Mouse (Mus musculus): ENCODE measurements around the gene Frmd3. TPM values are rescaled to one million over a fixed set of nuclear protein-coding genes. Genes with fewer than 3 reads are reported as not detected.

Gene Frmd3
- 3.7 and 3.9 TPM in 2 replicates for polyA plus RNA-seq (2015; fragmentation: Nextera tagmentation; extraction: Ambion mirVana)

DNA sequence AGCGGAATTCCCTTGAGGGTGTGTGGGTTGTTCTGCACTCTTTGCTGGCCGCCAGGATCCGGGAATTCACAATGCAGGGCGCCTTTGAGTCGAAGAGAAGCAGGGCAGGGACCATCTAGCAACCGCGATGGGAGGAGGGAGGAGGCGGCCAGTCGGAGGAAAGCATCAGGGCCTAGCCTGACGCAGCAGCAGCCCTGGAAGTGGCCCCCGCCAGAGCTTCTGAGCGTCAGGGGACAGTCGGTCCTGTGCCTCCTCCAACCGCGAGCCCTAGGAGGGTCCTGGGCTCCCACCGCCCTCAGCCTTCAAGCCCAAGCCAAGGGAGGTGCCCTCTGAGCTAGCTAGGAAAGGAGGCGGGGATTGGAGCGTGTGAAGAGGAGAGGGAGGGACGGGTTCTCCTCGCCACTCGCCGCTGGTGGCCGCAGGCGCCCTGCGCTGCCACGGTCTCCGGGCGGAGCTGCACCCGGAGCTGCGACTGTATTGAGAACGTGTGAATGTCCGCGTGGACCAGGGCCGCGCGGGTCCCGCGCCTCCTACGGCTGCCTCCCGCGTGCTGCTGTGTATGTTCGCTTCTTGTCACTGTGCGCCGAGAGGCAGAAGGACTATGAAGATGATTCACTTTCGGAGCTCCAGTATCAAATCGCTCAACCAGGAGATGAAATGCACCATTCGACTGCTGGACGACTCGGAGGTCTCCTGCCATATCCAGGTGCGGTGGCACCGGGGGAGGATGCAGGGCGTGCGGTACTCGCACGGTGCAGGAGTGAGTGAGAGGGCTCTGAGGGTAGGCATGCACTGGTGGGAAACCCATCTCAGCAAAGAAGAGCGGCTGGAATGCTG is at the start of gene Frmd3:
Gene Frmd3, plus strand, starts transcription at position 232 of the 837 bp plus-strand sequence.
- H3K4me1 ChIP-seq: 0 out of 2 replicates have a peak, but pooled peaks cover 7% of the 10 kb centered on the region
- WGBS: under 1% methylated on average over 56 of the region's 56 CpGs
- no peaks in the 10 kb centered on the region for H3K36me3 ChIP-seq
- peak; percentile 89 for ATAC-seq (ENCODE audit: low FRiP score, low read depth)
- H3K27ac ChIP-seq: no peak within 1 kb of the TSS
- no peaks in the 10 kb centered on the region for H3K9me3 ChIP-seq
- H3K9ac ChIP-seq: peak within 1 kb of the TSS; percentile 72
- peaks cover 19% of the 10 kb centered on the region for H3K27me3 ChIP-seq
- peak within 1 kb of the TSS; percentile 60 for H3K4me3 ChIP-seq
- peak within 1 kb of the TSS; percentile 89 for H3K4me2 ChIP-seq (replicated peaks)

- H3K4me3 ChIP-seq: no peak overlapping the region
- H3K9ac ChIP-seq: no peak overlapping the region
- no peaks in the 10 kb centered on the region for H3K9me3 ChIP-seq
- 82% methylated on average over 3 of the region's 3 CpGs for WGBS
- no peaks in the 10 kb centered on the region for H3K36me3 ChIP-seq
- no peak overlapping the region for H3K27ac ChIP-seq
- H3K4me1 ChIP-seq: no peaks in the 10 kb centered on the region
- H3K27me3 ChIP-seq: no peaks in the 10 kb centered on the region
- ATAC-seq (ENCODE audit: low FRiP score, low read depth): no peak
- no peak overlapping the region for H3K4me2 ChIP-seq (replicated peaks)
Observed at GRCm38 (mm10) chr4:73980454-73980853, 32.8 kb upstream of the Frmd3 start.

DNA sequence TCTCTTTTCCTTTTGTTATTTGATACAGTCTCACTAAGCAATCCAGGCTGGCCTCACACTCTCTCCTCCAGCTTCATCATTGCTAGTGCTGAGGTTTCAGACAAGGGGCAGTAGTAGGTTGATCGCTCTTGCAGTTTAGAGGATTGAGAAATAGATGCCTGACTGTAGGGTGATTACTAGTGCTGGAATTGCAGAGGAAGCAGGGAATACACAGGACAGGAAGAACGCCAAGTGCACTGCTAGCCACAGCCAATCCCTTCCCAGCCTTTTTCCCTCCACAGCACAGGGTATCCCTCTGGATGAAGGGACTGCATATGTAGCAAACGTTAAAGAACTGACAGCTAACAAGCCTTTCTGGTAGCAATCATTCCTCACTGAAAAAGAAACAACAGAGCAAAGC is 965 bp upstream of the Frmd3 start:
- 61% methylated on average over 3 of the region's 3 CpGs for WGBS
- H3K27ac ChIP-seq: no peak overlapping the region

GRCm38 (mm10) chr4:74012700-74013099 is 542 bp upstream of the Frmd3 start:
- H3K36me3 ChIP-seq: no peaks in the 10 kb centered on the region
- no peaks in the 10 kb centered on the region for H3K9me3 ChIP-seq
- H3K4me1 ChIP-seq: 0 out of 2 replicates have a peak, but pooled peaks cover 7% of the 10 kb centered on the region
- H3K27ac ChIP-seq: no peak overlapping the region
- H3K4me2 ChIP-seq (replicated peaks): peak overlapping the region; percentile 89
- peaks cover 19% of the 10 kb centered on the region for H3K27me3 ChIP-seq
- 46% methylated on average over 4 of the region's 4 CpGs for WGBS
- ATAC-seq (ENCODE audit: low FRiP score, low read depth): no peak
- H3K9ac ChIP-seq: peak overlapping the region; percentile 72; the same call in 1 of the 2 replicates
- peak overlapping the region; percentile 60 for H3K4me3 ChIP-seq

More for the DNA sequence above, 965 bp upstream of the Frmd3 start:
- H3K36me3 ChIP-seq: no peaks in the 10 kb centered on the region
- H3K4me2 ChIP-seq (replicated peaks): no peak overlapping the region
- H3K4me1 ChIP-seq: 0 out of 2 replicates have a peak, but pooled peaks cover 7% of the 10 kb centered on the region
- no peak for ATAC-seq (ENCODE audit: low FRiP score, low read depth)
- H3K9ac ChIP-seq: no peak overlapping the region
- H3K4me3 ChIP-seq: no peak overlapping the region
- H3K9me3 ChIP-seq: no peaks in the 10 kb centered on the region
- peaks cover 19% of the 10 kb centered on the region for H3K27me3 ChIP-seq

DNA sequence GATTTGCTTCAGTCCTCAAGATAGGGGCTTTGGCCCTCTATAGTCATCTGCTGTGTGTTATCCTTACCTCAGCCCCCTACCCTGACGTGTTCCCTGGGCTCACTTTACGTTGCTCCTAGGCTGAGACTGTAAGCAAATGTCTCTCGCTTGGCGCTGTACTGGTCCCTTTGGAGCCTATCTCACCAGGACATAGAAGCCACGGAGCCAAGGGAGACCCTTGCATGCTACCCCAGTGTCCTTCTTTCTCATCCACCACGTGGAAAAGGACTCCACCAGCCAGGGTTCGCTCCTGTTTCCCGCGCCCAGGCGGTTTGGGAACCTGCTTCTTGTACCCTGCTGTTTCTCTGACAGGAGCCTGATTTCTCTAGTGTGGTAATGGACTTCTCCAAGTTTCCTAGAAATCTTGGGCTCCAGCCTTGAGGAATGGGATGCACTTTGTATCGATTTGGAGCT is 832 bp downstream of the Frmd3 start:
- Histone ChIP-seq H3K4me2 (replicated peaks) (peak overlapping the region; percentile 89), H3K9me3 (no peaks in the 10 kb centered on the region), H3K4me3 (peak overlapping the region; percentile 60), H3K9ac (peak overlapping the region; percentile 72), H3K27me3 (peaks cover 19% of the 10 kb centered on the region), H3K27ac (no peak overlapping the region), H3K36me3 (no peaks in the 10 kb centered on the region), H3K4me1 (0 out of 2 replicates have a peak, but pooled peaks cover 7% of the 10 kb centered on the region)
- no peak for ATAC-seq (ENCODE audit: low FRiP score, low read depth)
- 8% methylated on average over 11 of the region's 11 CpGs for whole genome bisulfite sequencing

DNA sequence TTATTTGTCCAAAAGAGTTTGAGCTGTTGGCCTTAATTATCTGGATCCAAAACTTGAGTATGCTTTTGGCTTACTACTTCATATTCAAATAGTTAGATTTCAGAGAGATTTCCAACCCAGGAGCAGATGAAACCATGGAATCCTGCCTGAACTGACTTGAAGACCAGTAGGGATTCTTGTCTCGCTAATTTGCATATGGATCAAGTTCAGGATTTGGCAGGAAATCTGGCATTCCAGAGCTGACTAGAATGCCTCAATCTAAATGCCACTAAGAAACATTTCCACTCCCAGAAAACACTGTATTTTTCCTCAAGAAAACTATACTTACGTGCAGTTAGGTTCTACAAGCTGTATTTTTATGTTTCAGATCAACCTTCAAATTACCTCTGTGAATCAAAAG is 6.8 kb downstream of the Frmd3 start:
- Histone ChIP-seq H3K36me3 (no peaks in the 10 kb centered on the region), H3K4me1 (no peaks in the 10 kb centered on the region), H3K4me2 (replicated peaks) (no peak overlapping the region), H3K9ac (no peak overlapping the region), H3K27ac (no peak overlapping the region), H3K4me3 (no peak overlapping the region), H3K27me3 (peaks cover 3% of the 10 kb centered on the region), H3K9me3 (no peaks in the 10 kb centered on the region)
- no peak for ATAC-seq (ENCODE audit: low FRiP score, low read depth)
- 75% methylated on average over 2 of the region's 2 CpGs for WGBS

- H3K36me3 ChIP-seq: no peaks in the 10 kb centered on the region
- no peak overlapping the region for H3K4me2 ChIP-seq (replicated peaks)
- no peak overlapping the region for H3K27ac ChIP-seq
- H3K4me3 ChIP-seq: no peak overlapping the region
- no peaks in the 10 kb centered on the region for H3K27me3 ChIP-seq
- H3K9me3 ChIP-seq: no peaks in the 10 kb centered on the region
- no peaks in the 10 kb centered on the region for H3K4me1 ChIP-seq
- ATAC-seq (ENCODE audit: low FRiP score, low read depth): no peak
- H3K9ac ChIP-seq: no peak overlapping the region
Observed at GRCm38 (mm10) chr4:74043226-74043625, 30.0 kb downstream of the Frmd3 start.

DNA sequence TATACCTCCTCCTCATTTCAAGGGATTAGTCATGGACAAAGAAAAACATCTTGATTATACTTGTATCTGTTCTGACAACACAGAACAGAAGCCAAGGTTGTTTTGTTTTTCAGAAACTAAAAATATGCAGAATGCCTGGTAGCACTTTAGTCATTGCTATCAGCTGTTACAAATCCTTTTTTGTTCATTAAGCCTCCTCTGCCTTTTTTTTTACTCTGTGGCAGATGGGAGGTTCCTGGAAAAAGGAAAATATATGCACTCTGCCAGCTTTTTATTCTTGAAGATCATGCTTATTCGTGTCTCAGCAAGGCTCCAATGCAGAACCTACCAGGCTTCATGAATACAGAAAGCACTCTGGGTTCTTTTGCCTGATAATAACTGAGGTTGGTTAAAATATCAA is 38.5 kb downstream of the Frmd3 start:
- no peak overlapping the region for H3K9ac ChIP-seq
- ATAC-seq (ENCODE audit: low FRiP score, low read depth): no peak
- no peaks in the 10 kb centered on the region for H3K4me1 ChIP-seq
- H3K36me3 ChIP-seq: no peaks in the 10 kb centered on the region
- WGBS: 75% methylated on average over 1 of the region's 1 CpGs
- H3K4me3 ChIP-seq: no peak overlapping the region
- H3K9me3 ChIP-seq: no peaks in the 10 kb centered on the region
- no peaks in the 10 kb centered on the region for H3K27me3 ChIP-seq
- no peak overlapping the region for H3K4me2 ChIP-seq (replicated peaks)
- no peak overlapping the region for H3K27ac ChIP-seq

GRCm38 (mm10) chr4:74076727-74077126 is 63.5 kb downstream of the Frmd3 start:
- Histone ChIP-seq H3K9ac (no peak overlapping the region), H3K4me2 (replicated peaks) (no peak overlapping the region), H3K36me3 (no peaks in the 10 kb centered on the region), H3K9me3 (no peaks in the 10 kb centered on the region), H3K4me3 (no peak overlapping the region), H3K27ac (no peak overlapping the region), H3K4me1 (no peaks in the 10 kb centered on the region), H3K27me3 (no peaks in the 10 kb centered on the region)
- no peak for ATAC-seq (ENCODE audit: low FRiP score, low read depth)
- WGBS: 55% methylated on average over 2 of the region's 2 CpGs

DNA sequence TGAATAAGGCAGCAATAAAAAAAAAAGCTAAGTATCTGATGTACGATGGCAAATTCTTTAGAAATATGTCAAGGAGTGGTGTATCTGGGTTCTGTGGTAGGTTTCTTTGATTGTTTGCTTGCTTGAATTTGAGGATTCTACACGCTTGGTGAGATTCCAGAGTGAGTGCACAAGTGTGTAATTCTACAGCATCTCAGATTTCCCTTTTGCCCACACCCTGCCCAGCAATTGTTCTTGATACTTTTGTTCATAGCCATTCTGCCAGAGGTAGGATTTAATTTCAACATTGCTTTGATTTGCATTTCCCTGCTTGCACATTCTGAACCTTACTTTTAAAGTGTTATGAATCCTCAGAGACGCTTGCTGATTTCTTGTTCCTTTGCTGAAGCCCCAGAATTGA is 97.6 kb downstream of the Frmd3 start:
- H3K4me3 ChIP-seq: no peak overlapping the region
- H3K36me3 ChIP-seq: no peaks in the 10 kb centered on the region
- no peak for ATAC-seq (ENCODE audit: low FRiP score, low read depth)
- H3K9ac ChIP-seq: no peak overlapping the region
- no peak overlapping the region for H3K27ac ChIP-seq
- WGBS: 78% methylated on average over 3 of the region's 3 CpGs
- no peaks in the 10 kb centered on the region for H3K4me1 ChIP-seq
- H3K27me3 ChIP-seq: no peaks in the 10 kb centered on the region
- H3K4me2 ChIP-seq (replicated peaks): no peak overlapping the region
- no peaks in the 10 kb centered on the region for H3K9me3 ChIP-seq

GRCm38 (mm10) chr4:74191528-74191927 is 178.3 kb downstream of the Frmd3 start:
- H3K4me3 ChIP-seq: no peak overlapping the region
- no peaks in the 10 kb centered on the region for H3K36me3 ChIP-seq
- no peaks in the 10 kb centered on the region for H3K27me3 ChIP-seq
- no peak overlapping the region for H3K4me2 ChIP-seq (replicated peaks)
- no peaks in the 10 kb centered on the region for H3K4me1 ChIP-seq
- no peak overlapping the region for H3K9ac ChIP-seq
- H3K9me3 ChIP-seq: no peaks in the 10 kb centered on the region
- H3K27ac ChIP-seq: no peak overlapping the region
- ATAC-seq (ENCODE audit: low FRiP score, low read depth): no peak

- Histone ChIP-seq H3K4me3 (no peak overlapping the region), H3K4me2 (replicated peaks) (no peak overlapping the region), H3K27me3 (no peaks in the 10 kb centered on the region), H3K9ac (no peak overlapping the region), H3K27ac (no peak overlapping the region), H3K36me3 (no peaks in the 10 kb centered on the region), H3K9me3 (no peaks in the 10 kb centered on the region), H3K4me1 (no peaks in the 10 kb centered on the region)
- ATAC-seq (ENCODE audit: low FRiP score, low read depth): no peak
Observed at GRCm38 (mm10) chr4:74201281-74201811, 188.1 kb downstream of the Frmd3 start.

Measured in limb, embryonic 13.5 days (tissue).